Mouse (Mus musculus): ENCODE data around the gene Ins2.

DNA sequence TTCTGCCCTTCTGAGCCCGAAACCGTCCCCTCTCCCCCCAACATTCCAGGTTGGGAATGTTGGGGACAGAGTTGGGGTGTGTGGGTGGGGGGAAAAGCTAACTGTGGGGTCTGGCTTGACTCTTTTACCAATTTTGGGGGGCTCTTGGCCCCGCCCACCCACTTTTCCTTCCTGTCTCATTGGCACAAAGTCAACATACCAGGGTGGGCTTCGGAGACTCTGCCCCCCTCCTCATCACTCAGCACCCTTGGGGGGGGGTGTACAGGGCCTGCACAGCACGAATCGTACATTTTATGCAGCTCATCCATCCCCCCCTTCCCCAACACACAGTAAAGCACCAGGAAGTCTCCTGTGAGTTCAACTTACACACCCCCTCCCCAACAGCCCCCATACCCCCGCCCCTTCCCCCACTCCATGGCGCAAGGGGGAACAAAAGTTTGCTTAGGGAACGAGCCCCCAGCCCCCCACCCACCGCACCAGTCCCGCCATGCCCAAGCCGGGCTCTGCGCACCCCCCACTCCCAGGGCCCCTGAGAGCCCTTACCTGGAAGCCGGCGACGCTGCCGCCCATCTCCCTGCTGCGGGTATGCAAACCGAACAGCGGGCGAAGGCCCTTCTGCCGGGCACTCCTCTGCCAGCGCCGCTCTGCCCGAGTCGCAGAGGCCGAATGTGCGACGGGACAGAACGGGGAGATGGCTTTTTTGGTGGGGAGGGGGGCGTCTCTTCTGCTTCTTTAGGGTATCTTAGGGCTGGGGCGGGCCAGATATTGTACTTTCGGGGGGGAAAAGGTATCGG is 85.2 kb downstream of the Ins2 start:
- TF ChIP-seq EP300 (IDR thresholded peaks at IDR 0.05) = no peak
- TF ChIP-seq CTCF (IDR thresholded peaks at IDR 0.05) = no peak

All from lung, postnatal 0 days (tissue).